Mouse (Mus musculus) gastrocnemius, adult 2 months (tissue): ENCODE data around the gene Prkar2b. TPM values are rescaled to one million over a fixed set of nuclear protein-coding genes. Genes with fewer than 3 reads are reported as not detected.
A peak's percentile ranks its signal among the peaks of the same experiment; 100 is the strongest.

Source experiments
- DNase-seq: peaks from one replicate; pipeline ENCODE4 v3.0.0; 2022
- H3K27ac ChIP-seq: fragments of 200-600 bp; 2 replicates; pipeline ENCODE4 v1.8.1; 2022; ENCODE audit warnings: mild to moderate bottlenecking
- H3K4me3 ChIP-seq: fragments of 200-600 bp; 2 replicates; pipeline ENCODE4 v1.8.1; 2022; ENCODE audit warnings: mild to moderate bottlenecking, moderate library complexity
- CTCF ChIP-seq: fragments of 200-600 bp; IDR thresholded peaks from 2 replicates; pipeline ENCODE4 v1.8.1; 2022; ENCODE audit warnings: antibody characterized with exemption, mild to moderate bottlenecking, moderate library complexity
- intact Hi-C: fragments of 180-260 bp; cut with DNase I; formaldehyde crosslinking; loops from one replicate; pipeline ENCODE4 v1.15.1; 2025
- total RNA-seq, 2 experiments: library from RNA; stranded (reverse); gene quantifications; 2 replicates each; pipeline ENCODE4 v1.2.3; 2021

Gene Prkar2b
- total RNA-seq, 2 experiments from 2014 or later: 0.28 to 1.1 TPM

DNA sequence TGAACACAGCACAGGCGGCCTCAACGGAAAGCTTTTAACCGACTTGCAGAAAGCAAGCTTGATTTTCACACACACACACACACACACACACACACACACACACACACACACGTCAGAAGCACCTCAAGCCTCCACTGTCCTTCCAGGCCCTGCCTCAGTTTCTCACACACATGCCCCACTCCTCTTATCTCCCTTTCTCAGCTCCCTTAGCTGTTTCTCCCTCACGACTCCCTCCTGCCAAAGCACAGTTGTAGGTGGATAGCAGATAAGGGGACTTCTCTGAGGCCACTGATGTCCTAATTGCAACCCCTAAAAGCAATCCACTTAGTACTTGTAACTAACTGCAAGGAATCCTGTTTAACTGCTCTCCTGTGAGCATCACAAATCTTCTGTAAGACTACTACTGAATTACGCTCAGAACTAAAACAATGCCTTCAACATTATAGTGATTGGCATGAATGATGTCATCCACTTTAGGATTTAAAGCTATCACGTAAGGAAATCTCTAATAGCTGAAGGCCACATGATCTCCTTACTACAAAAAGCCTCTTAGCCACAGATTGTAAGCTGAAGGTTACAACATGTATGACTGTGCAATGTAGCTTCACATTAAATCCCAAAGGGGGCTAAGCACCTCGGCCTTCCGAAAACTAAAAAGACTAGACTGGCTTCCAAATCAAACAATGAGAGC is 6.5 kb downstream of the Prkar2b start:
- no peak for TF ChIP-seq CTCF
- intact Hi-C loops: no loop called here
- H3K4me3 ChIP-seq: no peak overlapping the region
- H3K27ac ChIP-seq: no peak overlapping the region
- no peak for DNase-seq

DNA sequence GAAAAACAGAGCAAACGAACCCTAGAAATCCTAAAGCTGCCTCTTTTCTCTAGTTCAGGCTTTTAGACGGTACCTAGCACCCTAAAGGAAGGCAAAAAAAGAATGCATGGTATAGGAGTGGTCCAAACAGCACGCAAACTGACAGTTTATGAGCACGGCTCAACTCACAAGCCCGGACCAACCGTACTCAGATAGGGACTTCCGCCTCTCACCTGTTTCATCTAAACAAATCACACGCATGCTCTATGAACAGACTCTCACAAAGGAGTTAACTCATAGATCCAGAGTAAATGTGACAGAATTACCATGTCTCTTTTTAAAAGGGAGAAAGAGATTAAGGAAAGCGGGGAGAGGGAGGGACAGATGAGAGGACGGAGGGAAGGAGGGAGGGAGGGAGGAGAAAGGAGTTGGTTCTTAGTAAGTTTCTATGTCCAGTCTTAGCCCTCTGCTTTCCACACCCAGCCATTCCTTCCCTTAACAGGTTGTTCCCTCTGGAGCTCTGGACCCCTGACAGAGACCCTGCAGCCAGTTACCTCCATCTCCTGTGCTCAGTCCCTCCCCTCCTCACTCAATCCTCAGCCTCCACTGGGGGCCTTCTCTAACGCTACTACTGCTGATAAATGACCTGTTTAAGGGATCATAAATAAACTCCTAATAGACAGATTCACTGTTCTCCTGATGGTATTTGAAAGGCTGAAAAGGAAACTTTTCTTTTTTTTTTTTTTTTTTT is 7.3 kb downstream of the Prkar2b start:
- no peak for TF ChIP-seq CTCF
- no peak overlapping the region for H3K27ac ChIP-seq
- no peak for DNase-seq
- intact Hi-C loops: no loop called here
- no peak overlapping the region for H3K4me3 ChIP-seq

DNA sequence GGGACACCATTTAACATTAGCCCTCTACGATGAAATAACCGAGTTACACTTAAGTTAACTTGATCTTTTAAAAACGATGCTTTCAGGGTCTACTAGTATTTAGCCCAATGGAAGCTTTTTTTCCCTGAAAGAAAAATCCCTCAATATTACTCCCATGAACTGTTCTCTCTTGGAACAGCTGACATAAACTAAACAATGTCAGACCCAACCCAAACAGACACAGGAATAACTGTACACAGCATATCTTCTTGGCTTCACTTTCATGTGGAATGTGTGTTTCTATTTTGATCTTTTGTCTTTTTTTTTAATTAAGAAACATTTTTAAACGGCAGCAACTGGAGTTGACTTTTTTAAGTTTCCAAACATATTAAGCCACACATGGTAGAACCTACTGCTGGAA is 8.2 kb downstream of the Prkar2b start:
- no peak overlapping the region for H3K27ac ChIP-seq
- no peak overlapping the region for H3K4me3 ChIP-seq
- DNase-seq: no peak
- TF ChIP-seq CTCF: no peak
- intact Hi-C loops: no loop called here

DNA sequence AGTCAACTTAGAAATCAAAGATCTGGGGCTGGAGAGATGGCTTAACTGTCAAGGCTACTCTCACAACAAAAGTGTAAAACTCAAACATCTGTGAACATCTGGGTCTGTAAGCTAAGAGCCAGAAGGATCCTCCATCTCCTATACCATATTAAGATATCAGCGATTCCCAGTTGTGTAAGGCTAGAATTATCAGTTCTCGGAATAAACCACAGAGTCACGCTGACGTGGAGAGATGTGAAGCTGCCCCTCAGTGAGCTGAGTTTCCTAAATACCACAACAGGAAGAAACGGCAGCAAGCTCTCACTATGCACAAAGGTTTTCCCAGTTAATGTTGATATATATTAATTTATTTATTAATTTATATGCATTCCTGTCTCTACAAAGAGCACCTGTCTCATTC is 10.9 kb downstream of the Prkar2b start:
- H3K4me3 ChIP-seq: no peak overlapping the region
- TF ChIP-seq CTCF: no peak
- intact Hi-C loops: no loop called here
- no peak overlapping the region for H3K27ac ChIP-seq
- DNase-seq: no peak

DNA sequence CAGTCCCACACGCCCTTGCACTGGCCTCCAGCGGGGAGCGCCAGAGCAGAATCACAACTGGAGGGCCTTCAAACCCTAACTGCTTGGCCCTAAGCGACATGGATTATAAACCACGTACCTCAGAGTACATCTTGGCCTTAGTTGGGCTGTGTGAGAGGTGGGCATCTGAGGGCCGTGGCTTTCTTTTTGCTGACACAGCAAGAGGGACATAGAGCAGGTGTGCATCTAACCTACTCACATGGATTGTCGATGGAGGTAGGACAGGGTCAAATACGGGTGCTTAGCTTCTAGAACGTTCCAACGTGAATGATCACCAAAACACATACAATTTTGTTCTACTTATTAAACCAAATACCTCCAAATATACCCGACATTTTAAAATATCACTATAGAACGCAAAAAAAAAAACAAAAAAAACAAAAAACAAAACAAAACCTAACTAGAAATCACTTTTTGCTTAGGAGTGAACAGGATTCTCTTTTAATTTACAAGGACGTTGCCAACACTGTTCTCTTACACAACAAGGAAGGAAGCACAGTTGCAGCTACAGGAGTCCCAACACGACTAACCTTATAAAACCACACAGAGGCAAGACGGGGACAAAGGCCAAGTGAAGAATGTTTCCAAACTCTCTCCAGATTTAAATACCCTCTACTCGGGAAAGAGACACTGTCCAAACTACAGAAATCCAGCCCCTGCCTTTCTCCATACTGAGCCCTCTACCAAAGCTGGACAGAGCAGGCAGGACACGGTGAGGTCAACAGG is 15.3 kb downstream of the Prkar2b start:
- intact Hi-C loops: no loop called here
- no peak for DNase-seq
- no peak for TF ChIP-seq CTCF
- H3K27ac ChIP-seq: no peak overlapping the region
- no peak overlapping the region for H3K4me3 ChIP-seq

DNA sequence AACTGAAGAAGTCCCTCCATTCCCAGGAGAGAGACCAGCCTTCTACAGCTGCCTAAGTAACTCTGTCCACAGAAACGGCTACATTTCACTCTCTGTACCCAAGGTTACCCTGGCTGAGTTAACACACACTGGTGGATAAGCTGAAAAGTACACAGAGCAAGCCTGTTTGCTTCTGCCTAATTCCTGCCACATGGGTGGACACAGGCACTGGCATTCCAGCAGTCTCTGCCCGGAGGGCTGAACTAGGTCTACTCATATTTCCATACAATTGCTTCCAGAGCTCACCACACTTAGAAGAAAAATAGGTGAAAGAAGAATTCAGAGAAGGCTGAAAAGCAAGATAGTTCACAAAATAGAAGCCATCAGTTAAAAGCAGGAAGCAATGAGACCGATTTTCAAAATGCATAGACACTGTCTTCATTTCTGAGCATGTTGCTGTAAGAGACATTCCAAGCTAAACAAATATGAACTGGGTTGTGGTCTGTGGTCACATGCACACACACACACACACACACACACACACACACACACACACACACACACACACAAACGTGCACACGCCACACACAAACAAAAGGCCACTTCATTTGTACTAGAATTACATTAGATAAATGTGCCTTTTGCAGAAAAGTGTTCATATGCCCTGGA is 16.5 kb downstream of the Prkar2b start:
- no peak for TF ChIP-seq CTCF
- Histone ChIP-seq H3K27ac (no peak overlapping the region), H3K4me3 (no peak overlapping the region)
- DNase-seq: no peak
- intact Hi-C loops: no loop called here

DNA sequence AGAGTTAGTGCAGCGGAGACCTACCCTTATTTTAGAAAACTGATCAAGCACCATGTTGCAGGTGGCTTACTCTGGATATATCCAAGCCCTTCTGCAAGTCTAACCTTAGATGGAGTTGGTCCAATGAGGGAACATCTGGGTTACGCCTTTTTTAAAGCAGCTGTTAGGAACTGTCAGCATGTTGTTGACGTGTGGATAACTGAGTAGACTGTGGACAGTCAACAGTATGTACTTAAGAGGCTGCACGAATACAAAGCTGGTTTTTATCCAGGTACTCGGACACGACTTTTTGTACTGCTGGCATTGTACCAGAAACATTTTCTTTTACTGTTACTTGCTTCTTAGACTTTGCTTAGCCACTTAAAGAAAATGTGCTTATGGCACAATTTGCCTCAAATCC is 27.6 kb downstream of the Prkar2b start:
- intact Hi-C loops: no loop called here
- Histone ChIP-seq H3K4me3 (no peak overlapping the region), H3K27ac (no peak overlapping the region)
- no peak for DNase-seq
- TF ChIP-seq CTCF: no peak

DNA sequence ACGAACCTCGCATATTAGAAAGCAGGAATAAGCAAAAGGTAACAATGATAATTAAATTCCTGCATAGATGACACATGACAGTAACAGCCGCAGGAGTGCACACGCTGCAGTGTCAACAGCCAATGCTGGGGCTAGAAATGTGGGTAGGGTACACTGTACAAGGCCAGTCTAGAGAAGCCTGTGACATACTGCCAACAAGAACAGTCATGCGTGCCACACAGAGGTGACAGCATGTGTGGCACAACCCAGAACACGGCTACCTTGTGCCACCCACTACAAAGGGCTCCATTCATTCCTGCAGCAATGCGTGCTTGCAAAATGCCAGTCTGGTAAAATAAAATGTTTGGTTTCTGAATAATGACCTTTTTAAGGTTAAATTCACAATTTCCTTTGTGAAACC is 28.2 kb downstream of the Prkar2b start:
- TF ChIP-seq CTCF: no peak
- no peak overlapping the region for H3K27ac ChIP-seq
- no peak overlapping the region for H3K4me3 ChIP-seq
- no peak for DNase-seq
- intact Hi-C loops: no loop called here

DNA sequence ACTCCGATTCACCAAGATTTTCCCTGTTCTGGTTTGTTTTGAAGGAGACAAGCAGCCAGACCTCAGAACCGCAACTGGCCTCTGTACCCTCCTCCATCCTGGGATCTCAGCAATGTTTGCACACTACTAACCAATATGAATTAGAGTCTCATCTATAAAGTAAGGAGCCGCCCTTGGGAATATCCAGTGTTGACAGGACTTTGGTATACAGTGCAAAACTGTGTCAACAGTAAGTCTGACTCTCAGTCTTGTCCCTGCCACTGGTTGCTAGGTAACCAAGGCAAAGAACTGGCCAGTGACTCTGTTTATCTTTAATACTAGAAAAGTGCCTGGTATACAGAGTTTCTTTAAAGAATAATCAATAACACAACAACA is 42.7 kb downstream of the Prkar2b start:
- no peak for DNase-seq
- intact Hi-C loops: no loop called here
- Histone ChIP-seq H3K27ac (no peak overlapping the region), H3K4me3 (no peak overlapping the region)
- TF ChIP-seq CTCF: no peak

DNA sequence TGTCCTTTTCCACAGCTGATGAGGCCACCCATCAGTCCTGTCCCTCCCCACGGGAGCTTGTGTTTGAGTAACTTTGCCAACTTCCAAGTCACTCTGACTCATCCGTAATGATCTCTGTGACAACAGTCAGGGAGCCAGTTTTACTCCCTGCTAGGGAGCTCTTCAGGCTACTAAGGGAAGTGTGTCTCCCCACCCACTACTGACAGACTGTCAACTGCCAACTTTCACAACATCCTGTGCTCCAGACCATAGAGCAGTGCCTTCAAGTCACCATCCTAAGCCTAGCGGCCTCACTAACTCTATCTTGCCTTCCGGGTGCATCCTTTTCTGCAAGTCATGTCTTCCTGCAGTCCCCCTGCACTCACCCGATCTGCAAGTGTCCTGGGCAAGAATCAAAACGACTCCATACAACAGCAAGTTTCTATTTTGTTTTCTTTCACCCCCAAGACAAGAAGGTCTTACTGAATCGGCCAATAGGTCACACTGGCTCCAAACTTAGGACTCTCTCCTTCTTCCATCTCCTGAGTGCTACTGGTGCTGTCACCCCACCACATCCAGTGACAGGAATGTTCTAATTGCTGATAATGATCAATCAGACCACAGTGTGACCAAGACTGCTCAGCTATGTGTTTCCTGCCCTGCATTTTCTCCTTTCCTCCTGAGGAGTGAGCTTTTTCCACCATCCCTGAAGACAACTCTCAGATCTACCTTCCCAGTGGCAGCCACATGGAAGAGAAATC is 43.3 kb downstream of the Prkar2b start:
- DNase-seq: peak; percentile 22
- Histone ChIP-seq H3K4me3 (no peak overlapping the region), H3K27ac (no peak overlapping the region)
- TF ChIP-seq CTCF: no peak
- intact Hi-C loops: no loop called here

DNA sequence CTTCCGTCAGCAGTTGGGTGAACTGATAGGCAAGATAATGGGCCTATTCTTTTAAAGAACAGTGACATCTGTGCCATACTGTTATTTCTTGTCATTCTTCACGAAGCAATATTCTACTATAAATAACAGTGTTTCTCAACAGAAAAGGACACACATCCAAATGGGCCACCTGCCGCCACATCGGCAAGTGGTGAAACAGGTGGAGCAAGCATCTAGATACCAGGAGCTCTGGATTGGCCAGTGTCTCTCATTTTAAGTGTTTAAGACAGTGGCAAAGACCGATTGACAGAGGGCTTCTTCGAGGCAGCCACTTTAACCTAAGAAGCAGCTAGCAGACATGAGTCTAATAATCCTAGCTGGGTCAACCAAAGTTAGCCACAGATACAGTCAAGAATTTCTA is 44.6 kb downstream of the Prkar2b start:
- H3K4me3 ChIP-seq: no peak overlapping the region
- intact Hi-C loops: no loop called here
- TF ChIP-seq CTCF: no peak

DNA sequence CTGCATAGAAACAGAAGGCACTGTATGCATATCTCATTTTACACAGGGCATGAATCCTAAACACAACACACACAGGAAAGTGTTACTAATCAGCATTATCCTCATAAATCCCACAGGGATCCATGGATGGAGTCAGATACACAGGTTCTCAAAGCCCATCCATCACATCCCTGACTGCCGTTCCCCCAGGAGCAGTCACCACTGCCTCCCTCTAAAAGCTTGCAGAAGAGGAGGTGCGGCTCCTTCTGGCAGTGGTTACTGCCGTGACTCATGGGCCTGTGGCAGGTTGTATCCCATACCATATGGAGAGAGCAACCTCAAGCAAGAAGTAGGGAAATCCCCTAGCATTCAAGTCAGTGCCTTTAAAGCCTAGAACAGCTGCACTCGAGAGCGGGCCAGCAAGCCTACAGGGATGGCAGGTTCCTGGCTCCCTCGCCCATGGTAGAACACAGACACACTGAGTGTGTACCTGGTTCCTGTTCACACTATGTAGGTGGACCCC is 45.8 kb downstream of the Prkar2b start:
- intact Hi-C loops: no loop called here
- no peak overlapping the region for H3K4me3 ChIP-seq
- DNase-seq: no peak
- no peak for TF ChIP-seq CTCF
- no peak overlapping the region for H3K27ac ChIP-seq

More for the DNA sequence above, 44.6 kb downstream of the Prkar2b start:
- no peak overlapping the region for H3K27ac ChIP-seq
- no peak for DNase-seq
